Mouse (Mus musculus) ovary, adult 18-20 months (tissue): ENCODE results near the gene Pepd.

Experiments used
- DNase-seq: peaks from one replicate; pipeline ENCODE4 v3.0.0; 2022; ENCODE audit warnings: low spot score, mixed read lengths

Pepd gene

GRCm38 (mm10) chr7:35027801-35028420, 115.7 kb downstream of the Pepd start:
- DNase-seq, result no peak

GRCm38 (mm10) chr7:35028559-35028958, 116.4 kb downstream of the Pepd start:
- no peak for DNase-seq

- no peak for DNase-seq
Measured at GRCm38 (mm10) chr7:35029228-35029627, 117.0 kb downstream of the Pepd start.

GRCm38 (mm10) chr7:35029648-35030047, 117.5 kb downstream of the Pepd start:
- no peak for DNase-seq

GRCm38 (mm10) chr7:35030567-35030966, 118.4 kb downstream of the Pepd start:
- no peak for DNase-seq

GRCm38 (mm10) chr7:35035141-35035553, 123.0 kb downstream of the Pepd start:
- DNase-seq, result no peak

- no peak for DNase-seq
Measured at GRCm38 (mm10) chr7:35035565-35035964, 123.4 kb downstream of the Pepd start.

- peak; percentile 50 for DNase-seq
Measured at GRCm38 (mm10) chr7:35036266-35036731, 124.1 kb downstream of the Pepd start.

GRCm38 (mm10) chr7:35037408-35037807, 125.2 kb downstream of the Pepd start:
- no peak for DNase-seq

- DNase-seq, result no peak
Measured at GRCm38 (mm10) chr7:35040176-35040972, 128.2 kb downstream of the Pepd start.

GRCm38 (mm10) chr7:35041286-35042208, 129.4 kb downstream of the Pepd start:
- no peak for DNase-seq

GRCm38 (mm10) chr7:35042209-35042554, 130.0 kb downstream of the Pepd start:
- DNase-seq, result no peak

GRCm38 (mm10) chr7:35042759-35043217, 130.6 kb downstream of the Pepd start:
- DNase-seq, result peak; percentile 74

GRCm38 (mm10) chr7:35043266-35043817, 131.2 kb downstream of the Pepd start:
- no peak for DNase-seq

GRCm38 (mm10) chr7:35044719-35045118, 132.5 kb downstream of the Pepd start:
- DNase-seq, result no peak

- no peak for DNase-seq
Measured at GRCm38 (mm10) chr7:35046091-35046490, 133.9 kb downstream of the Pepd start.

- no peak for DNase-seq
Measured at GRCm38 (mm10) chr7:35050540-35050939, 138.4 kb downstream of the Pepd start.

GRCm38 (mm10) chr7:35053161-35053560, 141.0 kb downstream of the Pepd start:
- no peak for DNase-seq

- no peak for DNase-seq
Measured at GRCm38 (mm10) chr7:35054286-35054685, 142.1 kb downstream of the Pepd start.

GRCm38 (mm10) chr7:35054977-35055618, 142.9 kb downstream of the Pepd start:
- no peak for DNase-seq

- no peak for DNase-seq
Measured at GRCm38 (mm10) chr7:35055619-35056435, 143.6 kb downstream of the Pepd start.
